Mouse (Mus musculus): ENCODE measurements around the gene Sh2b2. TPM values are rescaled to one million over a fixed set of nuclear protein-coding genes. Genes with fewer than 3 reads are reported as not detected.
A peak's percentile ranks its signal among the peaks of the same experiment; 100 is the strongest.

Gene Sh2b2
- total RNA-seq, 2 experiments from 2014 or later, result 8.7 to 9.5 TPM

DNA sequence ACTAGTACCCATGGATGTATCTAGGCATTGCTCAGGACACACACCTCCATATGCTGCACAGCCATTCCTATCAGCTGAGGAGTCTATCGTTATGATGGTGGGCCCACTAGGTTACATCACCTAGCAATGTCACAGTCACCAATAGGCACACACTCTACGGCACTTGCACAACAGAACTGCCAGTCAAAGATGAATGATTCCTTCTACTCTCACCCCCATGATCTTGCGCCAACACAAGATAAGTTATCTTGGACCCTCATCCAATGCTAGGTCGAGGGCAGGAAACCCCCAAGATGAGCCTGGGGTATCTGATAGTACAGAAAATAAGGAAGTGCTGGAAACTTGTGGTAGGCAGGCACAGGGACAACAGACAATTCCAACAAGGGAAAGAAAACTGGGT lies 63.5 kb downstream of the Sh2b2 start:
- DNase-seq (ENCODE audit: low spot score in 2 of 2), result no peak

DNA sequence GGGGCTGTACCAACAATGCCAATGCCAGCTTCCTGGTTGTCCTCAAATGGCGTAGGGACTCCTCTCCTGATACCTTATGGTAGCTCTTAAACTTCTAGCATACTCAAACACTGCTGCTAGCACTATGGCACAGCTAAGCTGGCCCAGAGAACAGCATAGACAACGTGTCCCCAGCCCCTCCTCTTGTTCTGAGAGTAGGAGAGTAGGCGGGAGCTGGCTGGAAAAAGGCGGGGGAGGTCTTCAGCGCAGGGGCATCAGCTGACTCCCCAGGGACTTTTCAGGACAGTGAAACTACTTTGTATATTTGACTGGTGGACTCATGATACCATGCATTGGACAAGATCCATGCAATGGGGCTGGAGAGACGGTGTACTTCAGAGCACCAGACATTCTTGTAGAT lies 64.3 kb downstream of the Sh2b2 start:
- peak in 1 of 2 experiments; percentile 68 for DNase-seq (ENCODE audit: low spot score in 2 of 2)

GRCm38 (mm10) chr5:136181197-136181596 lies 65.2 kb downstream of the Sh2b2 start:
- peak in 1 of 2 experiments; percentile 49 for DNase-seq (ENCODE audit: low spot score in 2 of 2)

DNA sequence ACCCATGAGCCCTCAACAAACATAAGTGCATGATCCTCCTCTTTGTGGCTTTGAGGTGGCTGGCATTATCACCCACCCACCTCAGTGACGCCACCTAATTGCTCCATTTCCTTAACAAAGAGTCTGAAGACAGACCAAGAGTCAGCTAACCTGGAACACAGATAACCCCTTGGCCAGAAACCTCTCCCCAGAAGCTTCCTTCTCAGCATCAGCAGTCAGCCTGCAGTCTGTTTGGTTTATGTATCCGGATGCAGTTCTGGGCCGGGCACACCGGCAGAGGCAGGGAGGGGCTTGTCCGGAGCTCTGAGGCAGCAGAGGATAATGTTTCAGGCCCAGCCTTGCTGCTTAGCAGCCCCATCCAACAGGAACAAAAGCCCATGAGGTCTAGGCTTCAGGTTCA lies 66.8 kb downstream of the Sh2b2 start:
- DNase-seq (ENCODE audit: low spot score in 2 of 2), result no peak

- DNase-seq (ENCODE audit: low spot score in 2 of 2), result peak in 1 of 2 experiments; percentile 52
These were observed 72.5 kb downstream of the Sh2b2 start for GRCm38 (mm10) chr5:136173606-136174463.

DNA sequence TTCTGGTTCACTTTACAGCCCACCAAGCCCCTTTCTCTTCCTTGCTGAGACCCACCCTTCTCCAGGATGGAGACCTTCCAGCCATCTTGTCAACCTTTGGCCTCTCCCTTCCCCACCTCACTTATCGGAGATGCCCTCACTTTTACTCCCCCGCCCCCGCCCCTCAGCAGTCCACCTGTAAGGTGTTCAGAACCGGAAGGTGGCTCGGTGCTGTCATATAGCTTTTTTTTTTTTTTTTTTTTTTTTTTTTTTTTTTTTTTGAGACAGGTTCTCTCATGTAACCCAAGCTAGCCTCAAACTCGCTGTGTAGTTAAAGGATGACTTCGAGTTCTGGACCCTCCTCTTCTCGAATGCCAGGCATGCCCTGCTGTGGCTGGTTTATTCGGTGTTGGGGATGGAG lies 73.4 kb downstream of the Sh2b2 start:
- DNase-seq (ENCODE audit: low spot score in 2 of 2), result no peak

DNA sequence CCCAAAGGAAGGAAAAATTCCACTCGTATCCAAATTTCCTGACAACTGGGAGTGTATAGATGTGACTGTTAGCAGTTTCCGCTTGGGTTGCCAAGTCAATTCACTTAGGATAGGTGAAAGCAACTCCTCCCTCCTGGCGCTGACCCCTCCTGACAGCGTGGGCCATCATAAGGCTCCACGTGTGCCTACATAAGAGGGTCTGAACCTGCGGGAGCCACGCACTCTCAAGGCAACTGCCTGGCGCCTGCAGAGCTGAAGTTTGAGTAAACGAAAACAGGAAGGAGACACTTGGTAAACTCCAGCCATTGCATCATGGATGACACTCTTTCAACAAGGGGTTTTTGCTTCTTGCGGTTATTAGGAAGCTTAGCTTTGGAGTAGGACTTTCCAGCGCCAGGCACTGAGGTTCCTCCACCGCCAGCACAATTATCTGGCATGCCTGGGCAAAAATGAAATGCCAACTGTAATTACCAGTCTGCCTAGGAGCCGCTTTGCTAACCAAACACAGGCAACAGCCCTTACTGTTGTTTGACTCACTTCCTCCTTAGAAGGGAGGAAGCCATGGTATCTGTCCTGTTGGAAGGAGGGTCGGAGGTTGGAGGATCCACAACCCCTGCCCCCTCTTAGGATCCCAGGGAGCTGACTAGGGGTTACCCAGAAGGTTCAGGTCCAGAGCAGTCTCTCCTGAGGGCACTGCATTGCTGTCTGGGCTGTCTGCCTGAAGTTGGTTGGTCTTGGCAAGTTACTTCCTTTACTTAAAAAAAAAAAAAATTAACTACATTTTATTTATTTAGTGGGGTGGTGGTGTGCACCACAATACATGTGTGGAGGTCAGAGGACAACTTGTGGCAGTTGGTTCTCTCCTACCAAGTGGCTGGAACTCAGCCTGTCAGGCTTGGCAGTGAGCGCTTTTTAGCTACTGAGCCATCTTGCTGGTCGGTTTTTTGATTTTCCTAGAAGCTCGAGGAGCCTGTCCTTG lies 74.7 kb downstream of the Sh2b2 start:
- DNase-seq (ENCODE audit: low spot score in 2 of 2), result peak in 1 of 2 experiments; percentile 44

DNA sequence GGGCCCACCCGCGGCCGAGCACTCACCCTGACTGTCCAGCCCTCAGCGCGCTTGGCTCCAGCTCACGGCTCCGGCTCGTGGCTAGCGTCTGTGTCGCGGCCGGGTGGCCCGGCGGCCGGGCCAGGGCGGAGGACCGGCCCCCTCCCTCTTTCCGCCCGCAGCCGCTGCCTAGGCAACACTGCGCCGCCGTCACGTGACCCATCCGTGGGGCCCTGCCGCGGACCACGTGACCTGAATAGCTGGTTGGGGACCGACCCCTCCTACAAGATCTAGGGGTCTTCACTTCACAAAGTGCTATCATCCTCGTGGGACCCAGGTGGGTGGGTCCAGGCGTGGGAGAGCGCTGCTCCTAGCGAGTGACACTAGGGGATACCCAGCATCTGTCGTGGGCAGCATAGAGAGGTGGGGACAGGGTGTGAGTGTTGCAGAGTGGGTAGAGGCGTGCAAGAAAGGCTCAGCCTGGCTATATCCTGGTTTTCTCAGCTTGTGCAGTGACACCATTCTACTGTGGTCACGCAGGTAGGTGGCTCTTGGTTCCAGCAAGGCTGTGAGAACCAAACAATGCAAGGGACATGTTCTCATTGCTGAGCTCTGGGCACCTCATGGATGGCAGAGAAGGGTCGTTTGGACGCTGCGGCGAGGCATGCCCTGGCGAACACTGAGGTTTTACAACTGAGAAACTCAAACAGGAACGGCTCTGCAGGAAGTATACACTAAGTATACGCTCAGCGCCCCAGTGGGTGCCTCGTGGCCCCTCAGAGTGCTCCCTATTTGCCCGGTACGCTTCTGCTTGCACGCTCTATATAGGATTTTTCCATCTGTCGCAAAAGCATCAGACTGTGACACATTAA lies 75.6 kb downstream of the Sh2b2 start, which contains the start of gene Orai2:
TSS of gene Orai2 (minus strand) at position 202 of the 851 bp plus-strand sequence.
- peak; percentile 84 to 90 for DNase-seq (ENCODE audit: low spot score in 2 of 2)

DNA sequence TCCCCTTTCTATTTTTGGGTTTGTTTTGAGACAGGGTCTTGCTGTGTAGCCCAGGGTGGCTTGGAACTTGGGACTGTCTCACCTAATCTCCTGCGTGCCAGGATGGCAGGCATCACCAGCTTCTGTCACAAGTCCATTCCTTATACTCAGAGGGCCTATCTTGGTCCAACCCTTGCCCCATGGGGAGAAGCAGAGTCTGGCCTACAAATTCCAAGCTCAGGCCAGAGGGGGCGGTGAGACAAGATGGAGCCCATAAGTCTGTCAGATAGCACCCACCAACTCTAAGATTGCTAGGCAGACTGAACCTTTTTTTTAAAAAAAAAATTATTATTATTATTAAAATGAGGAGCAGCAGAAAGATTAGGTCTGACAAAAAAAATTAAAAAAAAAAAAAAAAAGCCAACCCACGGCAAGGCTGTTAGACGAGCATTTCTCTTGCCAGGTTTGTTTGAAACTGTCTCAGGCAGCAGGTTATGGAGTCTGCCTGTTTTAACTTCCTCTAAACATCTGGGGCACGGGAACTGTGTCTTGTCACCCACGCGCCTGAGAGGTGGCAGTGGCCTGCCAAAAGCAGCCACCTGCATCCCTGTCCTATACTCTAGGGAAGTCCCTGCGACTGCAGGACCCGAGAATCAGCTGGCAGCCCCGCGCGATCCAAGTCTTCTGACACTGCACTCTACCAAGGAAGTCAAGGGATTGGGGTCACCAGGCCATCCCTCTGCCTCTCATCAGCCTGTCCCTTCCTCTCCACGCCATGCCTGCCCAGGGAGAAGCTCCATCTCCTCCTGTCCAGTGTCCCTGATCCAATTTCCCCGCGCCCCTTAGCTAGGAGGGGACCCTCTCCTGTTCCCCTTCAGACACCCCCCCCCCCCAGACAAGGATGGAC lies 76.5 kb downstream of the Sh2b2 start:
- peak; percentile 60 to 61 for DNase-seq (ENCODE audit: low spot score in 2 of 2)

Other genes starting within 250 kb of the Sh2b2 start
- not detected for gene Upk3b, start 208.1 kb downstream of the Sh2b2 start, total RNA-seq (2021)
- gene Upk3bl, start 192.1 kb downstream of the Sh2b2 start, total RNA-seq (2021), result not detected
- gene Rasa4, start 162.6 kb downstream of the Sh2b2 start, total RNA-seq (2021), result 1 to 10 TPM; 4.3 to 4.4 TPM
- 10 to 100 TPM; 73.6 to 82.2 TPM for gene Polr2j, start 129.9 kb downstream of the Sh2b2 start, total RNA-seq (2021)
- 10 to 100 TPM; 15.1 to 18.5 TPM for gene Lrwd1, start 110.5 kb downstream of the Sh2b2 start, total RNA-seq (2021)
- gene Alkbh4, start 110.4 kb downstream of the Sh2b2 start, total RNA-seq (2021), result 1 to 10 TPM; 8.4 to 10.0 TPM
- gene Orai2, start 75.8 kb downstream of the Sh2b2 start, total RNA-seq (2021), result 100 to 1,000 TPM; 124 to 127 TPM
- 10 to 100 TPM; 39.9 to 41.5 TPM for gene Prkrip1, start 47.6 kb downstream of the Sh2b2 start, total RNA-seq (2021)